Mouse (Mus musculus): Measurements from ENCODE around the gene 1600015I10Rik.
"Not testable (repeated sequence)": the region's sequence is repeated elsewhere in the genome, so short reads cannot be mapped to it uniquely, and the experiment has no call there.

Gene 1600015I10Rik

DNA sequence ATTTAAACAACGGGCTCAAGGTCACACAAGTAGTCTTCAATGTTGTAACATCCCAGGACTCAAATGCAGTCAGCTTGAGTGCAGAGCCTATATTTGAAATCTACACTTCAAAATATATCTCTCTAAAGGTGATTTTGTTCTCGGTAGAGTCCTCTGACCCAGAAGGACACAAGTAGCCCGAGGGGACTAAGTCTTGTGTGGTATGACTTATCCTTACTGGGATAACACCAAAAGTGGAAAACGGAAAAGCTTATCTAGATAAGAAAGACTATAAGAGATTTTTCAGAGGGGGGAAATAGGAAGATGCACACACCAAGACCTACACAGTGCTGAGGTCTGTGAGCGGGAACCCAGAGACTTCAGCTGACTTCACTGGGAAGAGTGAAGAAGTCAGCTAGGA lies at the start of gene 1600015I10Rik:
1600015I10Rik (plus strand) TSS at position 301 of the 400 bp plus-strand sequence.
- no peak for DNase-seq (ENCODE audit: low spot score)

GRCm38 (mm10) chr6:48894203-48894602 lies 35.5 kb upstream of the 1600015I10Rik start:
- no peak for DNase-seq (ENCODE audit: low spot score)

- DNase-seq (ENCODE audit: low spot score): no peak
Observed at GRCm38 (mm10) chr6:48894938-48895818, 34.5 kb upstream of the 1600015I10Rik start.

DNA sequence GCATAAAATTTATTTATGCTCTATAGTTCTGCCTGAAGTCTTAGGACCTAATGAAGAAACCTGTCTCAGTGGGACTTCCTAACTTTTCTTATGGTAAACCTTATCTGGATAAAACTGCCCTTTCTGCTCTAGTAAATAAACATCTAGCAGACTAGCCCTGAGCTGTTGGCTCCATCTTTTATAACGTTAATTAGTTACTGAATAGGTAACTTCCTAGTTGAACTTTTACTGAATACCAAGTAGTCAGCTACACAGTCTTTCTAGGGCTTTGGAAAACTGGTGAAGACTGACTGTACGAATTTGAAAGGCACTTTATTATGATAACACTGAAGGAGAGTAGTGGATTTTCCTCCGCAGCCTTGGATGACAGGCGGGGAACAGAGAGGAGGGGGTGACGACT lies 33.8 kb upstream of the 1600015I10Rik start:
- DNase-seq (ENCODE audit: low spot score): no peak

- no peak for DNase-seq (ENCODE audit: low spot score)
Observed at GRCm38 (mm10) chr6:48896956-48897355, 32.7 kb upstream of the 1600015I10Rik start.

DNA sequence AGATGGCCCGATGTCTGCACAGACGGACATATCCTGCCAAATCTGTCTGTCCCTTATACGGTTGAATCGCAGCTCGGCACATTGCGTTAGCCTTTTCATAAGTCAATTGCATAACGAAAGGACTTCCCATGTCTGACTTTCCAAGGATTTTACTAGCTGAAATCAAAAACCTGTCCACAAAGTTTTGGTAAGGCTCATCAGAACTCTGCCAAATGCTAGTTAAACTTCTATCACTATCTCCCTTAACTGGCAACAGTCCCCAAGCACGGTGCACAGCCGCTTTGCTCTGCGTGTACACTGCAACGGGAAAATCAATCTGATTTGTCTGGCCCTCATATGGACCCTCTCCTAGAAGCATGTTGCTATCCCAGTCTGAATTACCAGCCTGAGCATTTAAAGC lies 28.4 kb upstream of the 1600015I10Rik start:
- not testable (repeated sequence) for DNase-seq (ENCODE audit: low spot score)

- no peak for DNase-seq (ENCODE audit: low spot score)
Observed at GRCm38 (mm10) chr6:48902511-48903406, 26.9 kb upstream of the 1600015I10Rik start.

GRCm38 (mm10) chr6:48903437-48903836 lies 26.3 kb upstream of the 1600015I10Rik start:
- DNase-seq (ENCODE audit: low spot score): no peak

DNA sequence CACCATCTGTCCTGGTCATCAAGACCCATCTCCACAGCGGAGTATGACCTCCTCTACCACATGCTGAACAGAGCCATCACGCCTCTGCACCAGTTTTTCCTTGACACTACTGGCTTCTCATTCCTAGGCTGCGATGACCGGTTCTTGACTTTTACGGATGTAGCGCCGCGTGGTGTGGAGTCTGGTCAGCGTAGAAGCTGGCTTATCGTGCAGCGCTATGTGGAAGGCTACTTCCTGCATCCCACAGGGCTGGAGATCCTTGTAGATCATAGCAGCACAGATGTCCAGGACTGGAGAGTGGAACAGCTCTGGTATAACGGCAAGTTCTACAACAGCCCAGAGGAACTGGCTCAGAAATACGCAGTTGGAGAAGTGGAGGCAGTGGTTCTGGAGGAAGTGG lies 24.1 kb upstream of the 1600015I10Rik start:
- no peak for DNase-seq (ENCODE audit: low spot score)

GRCm38 (mm10) chr6:48906371-48906770 lies 23.3 kb upstream of the 1600015I10Rik start:
- DNase-seq (ENCODE audit: low spot score): no peak

- no peak for DNase-seq (ENCODE audit: low spot score)
Observed at GRCm38 (mm10) chr6:48909229-48909628, 20.5 kb upstream of the 1600015I10Rik start.

DNA sequence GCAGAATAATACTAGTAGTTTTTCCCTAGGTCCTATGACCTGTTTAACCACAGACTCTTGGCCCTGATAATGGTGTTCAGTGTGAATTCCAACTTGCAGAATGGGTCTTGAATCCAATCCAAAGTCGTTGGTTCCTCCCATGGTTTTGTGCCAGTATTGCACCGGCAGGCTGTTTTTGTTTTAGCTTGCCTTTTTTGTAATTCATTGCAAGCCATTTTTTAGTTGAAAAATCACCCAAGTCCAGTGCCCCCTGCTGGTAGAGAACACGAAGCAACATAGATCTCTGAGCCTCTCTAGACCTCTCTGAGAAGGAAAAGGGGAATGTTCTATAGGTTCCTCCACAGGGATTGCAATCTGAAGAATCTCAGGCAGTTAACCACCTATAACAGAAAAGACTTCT lies 17.7 kb upstream of the 1600015I10Rik start:
- DNase-seq (ENCODE audit: low spot score): no peak

DNA sequence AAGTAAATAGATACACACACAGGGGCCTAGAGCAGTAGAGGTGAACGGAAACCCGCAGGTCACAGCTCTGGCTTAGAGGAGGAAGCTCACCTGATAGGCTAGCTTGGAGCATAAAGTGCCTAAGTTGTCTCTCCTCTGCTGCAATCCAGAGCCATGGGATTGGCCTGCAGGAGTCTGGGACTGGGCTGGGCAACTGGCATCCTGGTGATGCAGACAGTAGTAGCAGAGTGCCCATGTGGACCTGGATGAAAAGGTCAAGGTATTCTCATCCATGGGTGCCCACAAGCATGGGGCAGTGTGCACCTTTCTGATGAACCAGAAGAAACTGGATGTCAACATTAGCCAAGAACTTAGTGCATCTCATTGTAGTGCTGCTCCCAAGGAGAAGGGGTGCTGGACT lies 16.1 kb upstream of the 1600015I10Rik start:
- no peak for DNase-seq (ENCODE audit: low spot score)

DNA sequence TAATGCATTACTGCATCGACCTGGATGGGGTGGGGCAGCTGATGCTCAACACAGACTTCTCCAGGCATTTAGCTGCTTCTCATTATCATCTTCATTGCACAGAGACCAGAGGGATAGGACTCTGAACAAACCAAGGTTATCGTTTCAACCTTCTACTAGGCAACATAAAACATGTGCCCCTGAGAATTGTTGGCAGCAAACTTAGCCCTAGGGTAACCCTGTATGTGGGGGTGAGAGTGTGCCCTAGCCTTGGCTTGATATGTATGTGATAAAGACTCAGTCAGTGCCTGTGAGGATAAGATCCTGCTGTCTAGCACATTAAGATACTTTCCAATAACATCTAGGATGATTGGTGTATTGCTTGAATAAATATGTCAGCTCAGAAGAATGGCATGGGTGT lies 19.9 kb downstream of the 1600015I10Rik start:
- DNase-seq (ENCODE audit: low spot score): no peak

- no peak for DNase-seq (ENCODE audit: low spot score)
Observed at GRCm38 (mm10) chr6:48950676-48951075, 21.0 kb downstream of the 1600015I10Rik start.

GRCm38 (mm10) chr6:48951630-48952029 lies 21.9 kb downstream of the 1600015I10Rik start:
- no peak for DNase-seq (ENCODE audit: low spot score)

GRCm38 (mm10) chr6:48953220-48953619 lies 23.5 kb downstream of the 1600015I10Rik start:
- no peak for DNase-seq (ENCODE audit: low spot score)

DNA sequence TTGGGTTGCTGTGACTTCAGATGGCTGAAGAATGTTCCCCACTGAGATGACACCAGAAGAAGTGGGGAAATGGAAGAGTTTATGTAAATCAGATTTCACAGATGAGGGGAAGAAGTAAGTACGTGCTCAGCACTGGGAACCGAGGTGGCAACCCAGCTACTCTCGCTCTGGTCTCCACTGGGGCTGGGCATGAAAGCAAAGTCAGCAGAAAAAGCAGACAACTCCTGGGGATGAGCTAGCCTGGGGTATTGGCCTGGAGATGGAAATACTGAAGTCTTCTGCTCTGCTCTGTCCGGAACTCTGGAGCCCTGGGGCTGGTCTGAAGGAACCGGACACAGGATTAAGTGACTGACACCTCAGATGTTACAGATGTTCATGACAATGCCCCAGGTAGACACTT lies 24.5 kb downstream of the 1600015I10Rik start:
- DNase-seq (ENCODE audit: low spot score): no peak

DNA sequence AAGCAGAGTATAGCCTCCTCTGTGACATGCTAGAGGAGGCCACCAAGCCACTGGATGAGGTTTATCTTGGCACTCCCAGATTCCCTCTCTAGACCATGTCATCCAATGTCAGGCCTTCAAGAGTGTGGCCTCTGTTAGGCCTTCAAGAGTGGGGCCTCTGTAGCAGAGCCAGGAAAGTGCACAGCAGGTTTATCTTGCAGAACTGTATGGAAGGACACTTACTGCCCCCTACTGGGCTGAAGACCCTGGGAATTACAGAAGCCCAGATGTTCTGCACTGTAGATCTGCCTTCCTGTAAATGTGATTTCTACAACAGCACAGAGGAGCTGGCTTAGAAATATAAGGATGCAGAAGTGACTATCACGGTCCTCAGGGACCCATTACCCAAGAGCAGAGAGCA lies 25.3 kb downstream of the 1600015I10Rik start:
- DNase-seq (ENCODE audit: low spot score): no peak

DNA sequence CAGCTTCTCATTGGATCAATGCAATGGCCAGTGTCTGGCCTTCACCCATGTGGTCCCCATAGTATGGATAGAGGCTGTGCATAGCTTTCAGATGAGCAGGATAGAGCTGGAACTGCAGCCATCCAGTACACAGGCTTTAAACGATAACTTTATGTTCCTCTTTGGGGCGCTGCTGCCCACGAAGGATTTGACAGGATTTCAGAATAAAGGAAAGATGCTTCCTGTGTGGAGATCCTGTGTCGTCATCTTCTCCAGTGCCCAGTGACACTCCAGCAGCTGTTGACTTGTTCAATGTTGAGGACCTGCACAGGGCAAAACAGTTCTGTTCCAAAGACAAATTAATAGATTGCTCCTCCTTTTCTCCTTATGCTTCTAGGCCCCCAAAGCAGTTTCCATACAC lies 27.1 kb downstream of the 1600015I10Rik start:
- no peak for DNase-seq (ENCODE audit: low spot score)

DNA sequence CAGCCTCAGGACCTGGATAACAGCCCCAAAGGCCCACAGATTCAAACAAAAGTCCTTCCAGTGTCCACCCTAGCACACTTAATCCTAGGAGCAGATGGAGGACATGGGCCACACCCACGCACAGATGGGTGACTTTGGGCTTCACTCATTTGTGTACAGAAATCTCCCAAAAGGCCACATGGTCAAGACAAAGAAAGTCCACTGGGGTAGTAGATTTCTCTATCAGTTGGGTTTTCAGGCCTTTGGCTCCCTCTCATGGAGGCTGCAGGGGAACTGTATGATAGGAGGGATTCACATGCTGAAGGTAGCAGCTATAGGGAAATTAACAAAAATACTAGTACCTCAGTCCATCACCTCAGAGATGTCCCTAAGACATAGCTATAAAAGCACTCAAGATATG lies 28.4 kb downstream of the 1600015I10Rik start:
- no peak for DNase-seq (ENCODE audit: low spot score)

- not testable (repeated sequence) for DNase-seq (ENCODE audit: low spot score)
Observed at GRCm38 (mm10) chr6:48959151-48959550, 29.5 kb downstream of the 1600015I10Rik start.

GRCm38 (mm10) chr6:48966696-48967095 lies 37.0 kb downstream of the 1600015I10Rik start:
- not testable (repeated sequence) for DNase-seq (ENCODE audit: low spot score)

Data from spleen, adult 12 weeks (tissue).